Mouse (Mus musculus): ENCODE results near the gene Upk2. TPM values are rescaled to one million over a fixed set of nuclear protein-coding genes. Genes with fewer than 3 reads are reported as not detected.

The Upk2 gene
- not detected in 2 replicates for polyA plus RNA-seq (2015; fragmentation: Nextera tagmentation; extraction: Ambion mirVana)

- peaks cover 4% of the 10 kb centered on the region; the same call in 1 of the 2 replicates for H3K4me1 ChIP-seq
- H3K27ac ChIP-seq (replicated peaks): no peak within 1 kb of the TSS
- H3K4me2 ChIP-seq: peak within 1 kb of the TSS; percentile 33
- WGBS: 19% methylated on average over 4 of the region's 4 CpGs
- H3K4me3 ChIP-seq: no peak within 1 kb of the TSS
- H3K36me3 ChIP-seq: no peaks in the 10 kb centered on the region
- H3K9ac ChIP-seq: no peak within 1 kb of the TSS
- ATAC-seq (ENCODE audit: extremely low read depth, insufficient number of reproducible peaks, low FRiP score, low TSS enrichment): no peak
- H3K9me3 ChIP-seq: no peaks in the 10 kb centered on the region
- peaks cover 60% of the 10 kb centered on the region for H3K27me3 ChIP-seq (replicated peaks)
Measured at GRCm38 (mm10) chr9:44454891-44455220, at the start of gene Upk2. Upk2 (minus strand) TSS chr9:44454976.

- H3K27ac ChIP-seq (replicated peaks): peak overlapping the region; percentile 46
- H3K36me3 ChIP-seq: peaks cover 62% of the 10 kb centered on the region
- peak overlapping the region; percentile 85; the same call in 1 of the 2 replicates for H3K9ac ChIP-seq
- 5% methylated on average over 4 of the region's 4 CpGs for WGBS
- H3K27me3 ChIP-seq (replicated peaks): no peaks in the 10 kb centered on the region
- peaks cover 67% of the 10 kb centered on the region for H3K4me1 ChIP-seq
- ATAC-seq (ENCODE audit: extremely low read depth, insufficient number of reproducible peaks, low FRiP score, low TSS enrichment): no peak
- peak overlapping the region; percentile 79 for H3K4me2 ChIP-seq
- no peaks in the 10 kb centered on the region for H3K9me3 ChIP-seq
- peak overlapping the region; percentile 13; the same call in 1 of the 2 replicates for H3K4me3 ChIP-seq
Measured at GRCm38 (mm10) chr9:44502006-44502405, 47.2 kb upstream of the Upk2 start.

GRCm38 (mm10) chr9:44501206-44501879, 46.6 kb upstream of the Upk2 start:
- Histone ChIP-seq H3K9ac (peak overlapping the region; percentile 85), H3K4me1 (peaks cover 73% of the 10 kb centered on the region)

GRCm38 (mm10) chr9:44500638-44501175, 45.9 kb upstream of the Upk2 start:
- Histone ChIP-seq H3K27me3 (replicated peaks) (no peaks in the 10 kb centered on the region), H3K4me1 (peaks cover 77% of the 10 kb centered on the region), H3K27ac (replicated peaks) (peak overlapping the region; percentile 100), H3K9ac (peak overlapping the region; percentile 85), H3K36me3 (peaks cover 55% of the 10 kb centered on the region), H3K4me3 (peak overlapping the region; percentile 58), H3K4me2 (peak overlapping the region; percentile 79), H3K9me3 (no peaks in the 10 kb centered on the region)
- WGBS: 35% methylated on average over 8 of the region's 8 CpGs
- no peak for ATAC-seq (ENCODE audit: extremely low read depth, insufficient number of reproducible peaks, low FRiP score, low TSS enrichment)

More at GRCm38 (mm10) chr9:44501206-44501879, 46.6 kb upstream of the Upk2 start:
- Histone ChIP-seq H3K27me3 (replicated peaks) (no peaks in the 10 kb centered on the region), H3K36me3 (peaks cover 56% of the 10 kb centered on the region), H3K4me3 (peak overlapping the region; percentile 58; the same call in 1 of the 2 replicates), H3K4me2 (peak overlapping the region; percentile 79), H3K9me3 (no peaks in the 10 kb centered on the region), H3K27ac (replicated peaks) (peak overlapping the region; percentile 100)
- ATAC-seq (ENCODE audit: extremely low read depth, insufficient number of reproducible peaks, low FRiP score, low TSS enrichment): no peak
- 44% methylated on average over 10 of the region's 10 CpGs for WGBS

- WGBS: 18% methylated on average over 5 of the region's 5 CpGs
- peak overlapping the region; percentile 58 for H3K4me3 ChIP-seq
Measured at GRCm38 (mm10) chr9:44500163-44500533, 45.4 kb upstream of the Upk2 start.

GRCm38 (mm10) chr9:44499356-44500162, 44.8 kb upstream of the Upk2 start:
- 8% methylated on average over 20 of the region's 20 CpGs for WGBS

More at GRCm38 (mm10) chr9:44500163-44500533, 45.4 kb upstream of the Upk2 start:
- peak overlapping the region; percentile 100 for H3K27ac ChIP-seq (replicated peaks)
- H3K9ac ChIP-seq: peak overlapping the region; percentile 85
- peaks cover 50% of the 10 kb centered on the region for H3K36me3 ChIP-seq
- peak overlapping the region; percentile 79 for H3K4me2 ChIP-seq
- H3K9me3 ChIP-seq: no peaks in the 10 kb centered on the region
- H3K4me1 ChIP-seq: peaks cover 77% of the 10 kb centered on the region
- H3K27me3 ChIP-seq (replicated peaks): no peaks in the 10 kb centered on the region
- ATAC-seq (ENCODE audit: extremely low read depth, insufficient number of reproducible peaks, low FRiP score, low TSS enrichment): no peak

GRCm38 (mm10) chr9:44498421-44499355, 43.9 kb upstream of the Upk2 start:
- H3K4me1 ChIP-seq: peaks cover 81% of the 10 kb centered on the region
- peak overlapping the region; percentile 85 for H3K9ac ChIP-seq
- peaks cover 36% of the 10 kb centered on the region for H3K36me3 ChIP-seq
- WGBS: 1% methylated on average over 59 of the region's 59 CpGs
- peak; percentile 67 for ATAC-seq (ENCODE audit: extremely low read depth, insufficient number of reproducible peaks, low FRiP score, low TSS enrichment)
- no peaks in the 10 kb centered on the region for H3K27me3 ChIP-seq (replicated peaks)
- peak overlapping the region; percentile 79 for H3K4me2 ChIP-seq
- peak overlapping the region; percentile 100 for H3K27ac ChIP-seq (replicated peaks)
- peak overlapping the region; percentile 58 for H3K4me3 ChIP-seq
- H3K9me3 ChIP-seq: no peaks in the 10 kb centered on the region

More at GRCm38 (mm10) chr9:44499356-44500162, 44.8 kb upstream of the Upk2 start:
- peak overlapping the region; percentile 79 for H3K4me2 ChIP-seq
- ATAC-seq (ENCODE audit: extremely low read depth, insufficient number of reproducible peaks, low FRiP score, low TSS enrichment): 0 out of 2 replicates have a peak, but pooled peaks have one; percentile 39
- H3K9ac ChIP-seq: peak overlapping the region; percentile 85
- no peaks in the 10 kb centered on the region for H3K9me3 ChIP-seq
- H3K27ac ChIP-seq (replicated peaks): peak overlapping the region; percentile 100
- peaks cover 77% of the 10 kb centered on the region for H3K4me1 ChIP-seq
- peak overlapping the region; percentile 58 for H3K4me3 ChIP-seq
- peaks cover 44% of the 10 kb centered on the region for H3K36me3 ChIP-seq
- no peaks in the 10 kb centered on the region for H3K27me3 ChIP-seq (replicated peaks)

- peaks cover 27% of the 10 kb centered on the region for H3K36me3 ChIP-seq
- H3K4me2 ChIP-seq: peak overlapping the region; percentile 79
- WGBS: 2% methylated on average over 11 of the region's 11 CpGs
- no peak for ATAC-seq (ENCODE audit: extremely low read depth, insufficient number of reproducible peaks, low FRiP score, low TSS enrichment)
- peak overlapping the region; percentile 85 for H3K9ac ChIP-seq
- no peaks in the 10 kb centered on the region for H3K9me3 ChIP-seq
- peaks cover 89% of the 10 kb centered on the region for H3K4me1 ChIP-seq
- no peaks in the 10 kb centered on the region for H3K27me3 ChIP-seq (replicated peaks)
- peak overlapping the region; percentile 100 for H3K27ac ChIP-seq (replicated peaks)
- H3K4me3 ChIP-seq: peak overlapping the region; percentile 58
Measured at GRCm38 (mm10) chr9:44497624-44498377, 43.0 kb upstream of the Upk2 start.

- Histone ChIP-seq H3K4me1 (peaks cover 97% of the 10 kb centered on the region), H3K9me3 (no peaks in the 10 kb centered on the region), H3K27ac (replicated peaks) (peak overlapping the region; percentile 100), H3K4me3 (0 out of 2 replicates have a peak overlapping the region, but pooled peaks have one; percentile 58), H3K36me3 (peaks cover 22% of the 10 kb centered on the region), H3K4me2 (peak overlapping the region; percentile 79), H3K27me3 (replicated peaks) (no peaks in the 10 kb centered on the region), H3K9ac (peak overlapping the region; percentile 85)
- ATAC-seq (ENCODE audit: extremely low read depth, insufficient number of reproducible peaks, low FRiP score, low TSS enrichment): no peak
- WGBS: 52% methylated on average over 12 of the region's 12 CpGs
Measured at GRCm38 (mm10) chr9:44496803-44497461, 42.2 kb upstream of the Upk2 start.
